Mouse (Mus musculus) limb, embryonic 12.5 days (tissue): ENCODE data around the gene Sde2. TPM values are rescaled to one million over a fixed set of nuclear protein-coding genes. Genes with fewer than 3 reads are reported as not detected.

Source experiments
- ATAC-seq: fragments of 200-750 bp; cut with Nextera tagmentation; 2 replicates; pipeline ENCODE4 v1.8.0; 2017; ENCODE audit warnings: low read depth, moderate TSS enrichment; ENCODE audit not compliant: insufficient number of reproducible peaks, insufficient read depth, low FRiP score, low TSS enrichment
- H3K27ac ChIP-seq: fragments of 300-500 bp; sonication (generic); 2 replicates; pipeline ENCODE4 v1.5.1; 2016; ENCODE audit warnings: mild to moderate bottlenecking, moderate library complexity
- H3K27me3 ChIP-seq: fragments of 300-500 bp; sonication (generic); 2 replicates; pipeline ENCODE4 v1.6.1; 2016; ENCODE audit warnings: mild to moderate bottlenecking, moderate library complexity
- H3K36me3 ChIP-seq: fragments of 300-500 bp; sonication (generic); 2 replicates; pipeline ENCODE4 v1.6.1; 2016; ENCODE audit warnings: mild to moderate bottlenecking, moderate library complexity
- H3K4me1 ChIP-seq: fragments of 300-500 bp; sonication (generic); replicated peaks from 2 replicates; pipeline ENCODE4 v1.6.1; 2016
- H3K4me2 ChIP-seq: fragments of 300-500 bp; sonication (generic); 2 replicates; pipeline ENCODE4 v1.6.1; 2016; ENCODE audit warnings: mild to moderate bottlenecking, moderate library complexity
- H3K4me3 ChIP-seq: fragments of 300-500 bp; sonication (generic); replicated peaks from 2 replicates; pipeline ENCODE4 v1.5.1; 2016; ENCODE audit warnings: mild to moderate bottlenecking
- H3K9ac ChIP-seq: fragments of 300-500 bp; sonication (generic); replicated peaks from 2 replicates; pipeline ENCODE4 v1.6.1; 2016; ENCODE audit warnings: mild to moderate bottlenecking, moderate library complexity
- H3K9me3 ChIP-seq: fragments of 300-500 bp; sonication (generic); 2 replicates; pipeline ENCODE4 v1.6.1; 2016; ENCODE audit warnings: mild to moderate bottlenecking, moderate library complexity
- WGBS: fragments of 180-500 bp; shearing (Covaris S2); methylation state at CpG from one replicate; pipeline ENCODE4 v1.1.7; 2016; 5-methylcytosine and 5-hydroxymethylcytosine counted together
- polyA plus RNA-seq: library from polyadenylated mRNA; unstranded; fragments of >200 nt; fragmentation: Nextera tagmentation; extraction: Ambion mirVana; gene quantifications from 2 replicates; pipeline ENCODE4 v1.2.1, GENCODE M21; 2016

Sde2 gene
- polyA plus RNA-seq = 47.0 and 47.6 TPM in 2 replicates

GRCm38 (mm10) chr1:180850316-180851270 is at the start of gene Sde2:
Gene Sde2, plus strand, starts transcription at chr1:180851127.
- Histone ChIP-seq H3K4me2 (peak within 1 kb of the TSS; percentile 75), H3K4me1 (peaks cover 39% of the 10 kb centered on the region), H3K36me3 (peaks cover 16% of the 10 kb centered on the region), H3K9ac (peak within 1 kb of the TSS; percentile 78), H3K27me3 (no peaks in the 10 kb centered on the region), H3K4me3 (peak within 1 kb of the TSS; percentile 75), H3K9me3 (no peaks in the 10 kb centered on the region), H3K27ac (peak within 1 kb of the TSS; percentile 99)
- WGBS = under 1% methylated on average over 77 of the region's 77 CpGs
- peak; percentile 99 for ATAC-seq

- H3K9ac ChIP-seq = no peak overlapping the region
- no peak overlapping the region for H3K4me2 ChIP-seq
- H3K27ac ChIP-seq = no peak overlapping the region
- no peaks in the 10 kb centered on the region for H3K4me1 ChIP-seq
- no peaks in the 10 kb centered on the region for H3K27me3 ChIP-seq
- no peak for ATAC-seq
- H3K4me3 ChIP-seq = no peak overlapping the region
- 81% methylated on average over 3 of the region's 3 CpGs for WGBS
- no peaks in the 10 kb centered on the region for H3K9me3 ChIP-seq
- peaks cover 63% of the 10 kb centered on the region for H3K36me3 ChIP-seq
Measured at GRCm38 (mm10) chr1:180801466-180801994, 49.4 kb upstream of the Sde2 start.

- no peak overlapping the region for H3K4me3 ChIP-seq
- H3K27me3 ChIP-seq = no peaks in the 10 kb centered on the region
- H3K36me3 ChIP-seq = peaks cover 83% of the 10 kb centered on the region
- H3K9me3 ChIP-seq = no peaks in the 10 kb centered on the region
- no peak overlapping the region for H3K4me2 ChIP-seq
- H3K27ac ChIP-seq = no peak overlapping the region
- H3K9ac ChIP-seq = no peak overlapping the region
- 94% methylated on average over 6 of the region's 6 CpGs for WGBS
- ATAC-seq = no peak
- H3K4me1 ChIP-seq = peaks cover 6% of the 10 kb centered on the region
Measured at GRCm38 (mm10) chr1:180803881-180804280, 47.0 kb upstream of the Sde2 start.

GRCm38 (mm10) chr1:180808831-180809230 is 42.1 kb upstream of the Sde2 start:
- 92% methylated on average over 5 of the region's 5 CpGs for WGBS
- no peak overlapping the region for H3K4me2 ChIP-seq
- peaks cover 66% of the 10 kb centered on the region for H3K36me3 ChIP-seq
- peaks cover 27% of the 10 kb centered on the region for H3K4me1 ChIP-seq
- no peak for ATAC-seq
- no peak overlapping the region for H3K27ac ChIP-seq
- H3K4me3 ChIP-seq = 0 out of 2 replicates have a peak overlapping the region, but pooled peaks have one; percentile 2
- no peaks in the 10 kb centered on the region for H3K27me3 ChIP-seq
- H3K9ac ChIP-seq = no peak overlapping the region
- no peaks in the 10 kb centered on the region for H3K9me3 ChIP-seq

- Histone ChIP-seq H3K27me3 (no peaks in the 10 kb centered on the region), H3K4me3 (peak overlapping the region; percentile 89), H3K27ac (no peak overlapping the region), H3K4me2 (peak overlapping the region; percentile 58), H3K36me3 (peaks cover 45% of the 10 kb centered on the region), H3K9me3 (no peaks in the 10 kb centered on the region), H3K9ac (no peak overlapping the region), H3K4me1 (peaks cover 38% of the 10 kb centered on the region)
- WGBS = 78% methylated on average over 7 of the region's 7 CpGs
- ATAC-seq = no peak
Measured at GRCm38 (mm10) chr1:180810976-180811375, 40.0 kb upstream of the Sde2 start.

- Histone ChIP-seq H3K9me3 (no peaks in the 10 kb centered on the region), H3K27ac (peak overlapping the region; percentile 100), H3K36me3 (peaks cover 36% of the 10 kb centered on the region), H3K27me3 (no peaks in the 10 kb centered on the region), H3K4me1 (peaks cover 38% of the 10 kb centered on the region), H3K4me3 (peak overlapping the region; percentile 89), H3K4me2 (peak overlapping the region; percentile 58), H3K9ac (peak overlapping the region; percentile 100)
- 5% methylated on average over 27 of the region's 27 CpGs for WGBS
- ATAC-seq = no peak
Measured at GRCm38 (mm10) chr1:180811596-180812462, 39.1 kb upstream of the Sde2 start.

DNA sequence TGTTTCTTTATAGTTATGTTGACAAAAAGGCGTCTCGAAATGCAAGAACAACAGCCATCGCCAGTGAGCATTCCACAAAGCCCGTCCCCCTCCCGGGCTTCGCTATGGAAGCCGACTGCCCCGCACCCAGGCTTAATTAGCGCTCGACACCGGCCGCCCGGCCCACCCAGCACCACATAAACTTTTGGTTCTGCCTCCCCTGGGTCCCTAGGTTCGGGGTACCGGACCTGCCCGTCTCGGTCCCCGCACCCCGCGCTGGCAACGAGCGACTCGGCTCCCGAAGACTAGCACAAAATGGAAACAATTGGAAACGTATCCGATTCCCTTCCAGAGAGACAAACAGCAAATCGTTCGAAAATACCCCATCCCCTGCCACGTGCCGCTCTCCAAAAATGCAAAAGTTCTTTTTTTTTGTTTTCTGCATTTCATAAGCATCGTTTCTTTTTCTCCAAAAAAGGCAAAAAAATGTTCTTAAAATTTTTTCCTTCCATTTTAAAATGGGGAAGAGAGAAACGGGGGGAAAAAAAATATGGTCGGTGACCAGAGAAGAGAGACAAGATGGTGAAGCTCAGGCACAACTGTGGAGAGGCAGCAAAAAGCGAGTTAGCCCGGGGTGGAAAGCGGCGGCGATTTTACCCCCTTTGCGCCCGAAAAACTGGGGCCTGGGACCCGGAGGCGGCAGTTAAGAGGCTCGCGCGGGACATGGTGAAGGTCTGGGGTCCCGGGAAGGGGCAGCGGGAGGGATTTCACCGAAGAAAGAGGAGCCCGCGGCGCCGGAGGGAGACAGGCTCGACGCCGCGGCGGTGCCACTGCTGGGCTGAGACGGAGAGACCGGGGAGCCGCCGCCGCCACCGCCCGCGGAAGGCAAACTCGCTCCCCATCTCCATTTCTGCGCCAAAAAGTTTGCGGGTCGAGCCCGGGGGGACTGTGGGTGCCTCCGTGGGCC is 38.2 kb upstream of the Sde2 start:
- Histone ChIP-seq H3K36me3 (peaks cover 27% of the 10 kb centered on the region), H3K4me2 (peak overlapping the region; percentile 66), H3K9me3 (no peaks in the 10 kb centered on the region), H3K9ac (peak overlapping the region; percentile 100), H3K4me1 (peaks cover 38% of the 10 kb centered on the region), H3K4me3 (peak overlapping the region; percentile 89), H3K27ac (peak overlapping the region; percentile 100), H3K27me3 (no peaks in the 10 kb centered on the region)
- WGBS = under 1% methylated on average over 71 of the region's 71 CpGs
- peak; percentile 17; the same call in 1 of the 2 replicates for ATAC-seq

DNA sequence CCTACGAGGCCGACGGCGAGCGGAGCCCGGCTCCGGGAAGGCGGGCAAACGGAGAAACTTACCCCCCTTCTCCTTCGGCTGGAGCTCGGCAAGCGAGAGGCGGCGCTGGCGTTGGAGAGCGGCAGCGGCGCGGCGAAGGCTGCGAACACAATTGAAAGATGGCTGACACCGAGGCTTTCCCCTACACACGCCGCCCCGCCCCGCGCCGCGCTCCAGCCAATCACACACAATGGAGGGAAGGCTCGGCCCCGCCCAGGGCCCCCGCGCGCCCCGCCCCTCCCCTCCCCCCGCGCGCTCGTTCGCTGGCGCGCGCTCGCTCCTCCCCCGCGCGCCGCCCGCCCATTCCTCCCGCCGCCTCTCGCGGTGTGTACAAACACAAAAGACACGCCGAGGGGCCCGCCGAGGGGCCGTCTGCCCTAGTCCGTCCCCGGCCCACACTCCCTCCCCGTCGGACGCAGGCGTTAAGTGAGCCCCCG is 37.5 kb upstream of the Sde2 start:
- Histone ChIP-seq H3K4me1 (peaks cover 33% of the 10 kb centered on the region), H3K27me3 (no peaks in the 10 kb centered on the region), H3K9ac (peak overlapping the region; percentile 100), H3K9me3 (no peaks in the 10 kb centered on the region), H3K4me2 (peak overlapping the region; percentile 66), H3K27ac (peak overlapping the region; percentile 100), H3K4me3 (peak overlapping the region; percentile 89), H3K36me3 (peaks cover 22% of the 10 kb centered on the region)
- whole genome bisulfite sequencing = 1% methylated on average over 55 of the region's 65 CpGs
- ATAC-seq = peak; percentile 94

- H3K36me3 ChIP-seq = peaks cover 17% of the 10 kb centered on the region
- H3K9me3 ChIP-seq = no peaks in the 10 kb centered on the region
- 2% methylated on average over 68 of the region's 69 CpGs for WGBS
- ATAC-seq = peak; percentile 59
- H3K27ac ChIP-seq = peak within 1 kb of the TSS; percentile 100
- peak within 1 kb of the TSS; percentile 66 for H3K4me2 ChIP-seq
- peak within 1 kb of the TSS; percentile 89 for H3K4me3 ChIP-seq
- no peaks in the 10 kb centered on the region for H3K27me3 ChIP-seq
- H3K4me1 ChIP-seq = peaks cover 30% of the 10 kb centered on the region
- peak within 1 kb of the TSS; percentile 100 for H3K9ac ChIP-seq
Measured at GRCm38 (mm10) chr1:180813885-180814740, 36.8 kb upstream of the Sde2 start, which contains the start of gene H3f3a. Gene H3f3a, minus strand, starts transcription at chr1:180813943.
